Mouse (Mus musculus): ENCODE data around the gene Mex3d. TPM values are rescaled to one million over a fixed set of nuclear protein-coding genes. Genes with fewer than 3 reads are reported as not detected.
A peak's percentile ranks its signal among the peaks of the same experiment; 100 is the strongest.
"Not testable (repeated sequence)": the region's sequence is repeated elsewhere in the genome, so short reads cannot be mapped to it uniquely, and the experiment has no call there.

Mex3d gene
- polyA plus RNA-seq, 1 experiment from 2014 or later, result 9.2 TPM

- Histone ChIP-seq H3K9ac (ENCODE audit: low read depth, low read length) (no peak overlapping the region), H3K27ac (ENCODE audit: low read depth, low read length) (no peak overlapping the region), H3K4me1 (ENCODE audit: control insufficient read depth, insufficient read depth, low read depth, low read length) (peaks cover 20% of the 10 kb centered on the region), H3K36me3 (ENCODE audit: control insufficient read depth, insufficient read depth, low read length) (no peaks in the 10 kb centered on the region), H3K9me3 (ENCODE audit: control insufficient read depth, low read length) (no peaks in the 10 kb centered on the region), H3K4me3 (ENCODE audit: low read length) (no peak overlapping the region), H3K27me3 (replicated peaks; ENCODE audit: control insufficient read depth, insufficient read depth, low read length) (peaks cover 66% of the 10 kb centered on the region), H3K4me2 (ENCODE audit: low read length) (no peak overlapping the region; the same call in 1 of the 2 replicates)
- WGBS, result 4% methylated on average over 9 of the region's 9 CpGs
- no peak for ATAC-seq
Measured at GRCm38 (mm10) chr10:80355431-80355830, 32.0 kb downstream of the Mex3d start.

- H3K9me3 ChIP-seq (ENCODE audit: control insufficient read depth, low read length), result no peaks in the 10 kb centered on the region
- H3K9ac ChIP-seq (ENCODE audit: low read depth, low read length), result no peak overlapping the region
- peaks cover 65% of the 10 kb centered on the region for H3K27me3 ChIP-seq (replicated peaks; ENCODE audit: control insufficient read depth, insufficient read depth, low read length)
- H3K4me2 ChIP-seq (ENCODE audit: low read length), result no peak overlapping the region
- H3K27ac ChIP-seq (ENCODE audit: low read depth, low read length), result no peak overlapping the region
- H3K4me1 ChIP-seq (ENCODE audit: control insufficient read depth, insufficient read depth, low read depth, low read length), result peaks cover 15% of the 10 kb centered on the region
- no peak overlapping the region for H3K4me3 ChIP-seq (ENCODE audit: low read length)
- H3K36me3 ChIP-seq (ENCODE audit: control insufficient read depth, insufficient read depth, low read length), result no peaks in the 10 kb centered on the region
- 60% methylated on average over 8 of the region's 8 CpGs for WGBS
- no peak for ATAC-seq
Measured at GRCm38 (mm10) chr10:80352727-80353126, 34.7 kb downstream of the Mex3d start.

- H3K9me3 ChIP-seq (ENCODE audit: control insufficient read depth, low read length), result no peaks in the 10 kb centered on the region
- H3K27me3 ChIP-seq (replicated peaks; ENCODE audit: control insufficient read depth, insufficient read depth, low read length), result peaks cover 64% of the 10 kb centered on the region
- no peak overlapping the region for H3K9ac ChIP-seq (ENCODE audit: low read depth, low read length)
- H3K36me3 ChIP-seq (ENCODE audit: control insufficient read depth, insufficient read depth, low read length), result no peaks in the 10 kb centered on the region
- H3K4me3 ChIP-seq (ENCODE audit: low read length), result no peak overlapping the region
- no peak overlapping the region for H3K4me2 ChIP-seq (ENCODE audit: low read length)
- H3K4me1 ChIP-seq (ENCODE audit: control insufficient read depth, insufficient read depth, low read depth, low read length), result peaks cover 13% of the 10 kb centered on the region
- no peak for ATAC-seq
- no peak overlapping the region for H3K27ac ChIP-seq (ENCODE audit: low read depth, low read length)
- 15% methylated on average over 11 of the region's 11 CpGs for WGBS
Measured at GRCm38 (mm10) chr10:80351896-80352295, 35.6 kb downstream of the Mex3d start.

GRCm38 (mm10) chr10:80350292-80350691, 37.2 kb downstream of the Mex3d start:
- ATAC-seq, result 0 out of 2 replicates have a peak, but pooled peaks have one; percentile 65
- Histone ChIP-seq H3K4me1 (ENCODE audit: control insufficient read depth, insufficient read depth, low read depth, low read length) (no peaks in the 10 kb centered on the region; the same call in 1 of the 2 replicates), H3K9ac (ENCODE audit: low read depth, low read length) (no peak overlapping the region), H3K27me3 (replicated peaks; ENCODE audit: control insufficient read depth, insufficient read depth, low read length) (peaks cover 60% of the 10 kb centered on the region), H3K9me3 (ENCODE audit: control insufficient read depth, low read length) (no peaks in the 10 kb centered on the region), H3K4me2 (ENCODE audit: low read length) (no peak overlapping the region), H3K36me3 (ENCODE audit: control insufficient read depth, insufficient read depth, low read length) (no peaks in the 10 kb centered on the region), H3K27ac (ENCODE audit: low read depth, low read length) (no peak overlapping the region), H3K4me3 (ENCODE audit: low read length) (no peak overlapping the region)
- WGBS, result 2% methylated on average over 7 of the region's 7 CpGs

GRCm38 (mm10) chr10:80348981-80349380, 38.5 kb downstream of the Mex3d start:
- no peaks in the 10 kb centered on the region for H3K9me3 ChIP-seq (ENCODE audit: control insufficient read depth, low read length)
- no peak overlapping the region for H3K4me3 ChIP-seq (ENCODE audit: low read length)
- H3K4me1 ChIP-seq (ENCODE audit: control insufficient read depth, insufficient read depth, low read depth, low read length), result no peaks in the 10 kb centered on the region; the same call in 1 of the 2 replicates
- ATAC-seq, result no peak
- no peak overlapping the region for H3K27ac ChIP-seq (ENCODE audit: low read depth, low read length)
- WGBS, result 14% methylated on average over 26 of the region's 26 CpGs
- no peak overlapping the region for H3K4me2 ChIP-seq (ENCODE audit: low read length)
- H3K27me3 ChIP-seq (replicated peaks; ENCODE audit: control insufficient read depth, insufficient read depth, low read length), result peaks cover 65% of the 10 kb centered on the region
- H3K36me3 ChIP-seq (ENCODE audit: control insufficient read depth, insufficient read depth, low read length), result no peaks in the 10 kb centered on the region
- no peak overlapping the region for H3K9ac ChIP-seq (ENCODE audit: low read depth, low read length)

- Histone ChIP-seq H3K9me3 (ENCODE audit: control insufficient read depth, low read length) (no peaks in the 10 kb centered on the region), H3K36me3 (ENCODE audit: control insufficient read depth, insufficient read depth, low read length) (no peaks in the 10 kb centered on the region), H3K27ac (ENCODE audit: low read depth, low read length) (no peak within 1 kb of the TSS), H3K4me3 (ENCODE audit: low read length) (peak within 1 kb of the TSS; percentile 19), H3K4me2 (ENCODE audit: low read length) (peak within 1 kb of the TSS; percentile 34), H3K27me3 (replicated peaks; ENCODE audit: control insufficient read depth, insufficient read depth, low read length) (peaks cover 70% of the 10 kb centered on the region), H3K4me1 (ENCODE audit: control insufficient read depth, insufficient read depth, low read depth, low read length) (peaks cover 4% of the 10 kb centered on the region), H3K9ac (ENCODE audit: low read depth, low read length) (no peak within 1 kb of the TSS)
- WGBS, result 0% methylated on average over 39 of the region's 42 CpGs
- no peak for ATAC-seq
Measured at GRCm38 (mm10) chr10:80348244-80348781, 39.1 kb downstream of the Mex3d start, which contains the start of gene Adamtsl5. Adamtsl5 (minus strand) TSS chr10:80348412.

- Histone ChIP-seq H3K27ac (ENCODE audit: low read depth, low read length) (no peak overlapping the region), H3K4me2 (ENCODE audit: low read length) (peak overlapping the region; percentile 34; the same call in 1 of the 2 replicates), H3K9me3 (ENCODE audit: control insufficient read depth, low read length) (no peaks in the 10 kb centered on the region), H3K36me3 (ENCODE audit: control insufficient read depth, insufficient read depth, low read length) (no peaks in the 10 kb centered on the region), H3K4me3 (ENCODE audit: low read length) (no peak overlapping the region), H3K4me1 (ENCODE audit: control insufficient read depth, insufficient read depth, low read depth, low read length) (peaks cover 12% of the 10 kb centered on the region), H3K9ac (ENCODE audit: low read depth, low read length) (no peak overlapping the region), H3K27me3 (replicated peaks; ENCODE audit: control insufficient read depth, insufficient read depth, low read length) (peaks cover 72% of the 10 kb centered on the region)
- WGBS, result 12% methylated on average over 17 of the region's 17 CpGs
- ATAC-seq, result no peak
Measured at GRCm38 (mm10) chr10:80347514-80347967, 39.9 kb downstream of the Mex3d start.

- H3K4me3 ChIP-seq (ENCODE audit: low read length); H3K36me3 ChIP-seq (ENCODE audit: control insufficient read depth, insufficient read depth, low read length); H3K9me3 ChIP-seq (ENCODE audit: control insufficient read depth, low read length); H3K27ac ChIP-seq (ENCODE audit: low read depth, low read length); H3K9ac ChIP-seq (ENCODE audit: low read depth, low read length); ATAC-seq; H3K4me2 ChIP-seq (ENCODE audit: low read length): not testable (repeated sequence)
- WGBS, result 81% methylated on average over 5 of the region's 6 CpGs
- Histone ChIP-seq H3K4me1 (ENCODE audit: control insufficient read depth, insufficient read depth, low read depth, low read length) (peaks cover 20% of the 10 kb centered on the region), H3K27me3 (replicated peaks; ENCODE audit: control insufficient read depth, insufficient read depth, low read length) (peaks cover 81% of the 10 kb centered on the region)
Measured at GRCm38 (mm10) chr10:80345929-80346328, 41.5 kb downstream of the Mex3d start.

GRCm38 (mm10) chr10:80345122-80345521, 42.3 kb downstream of the Mex3d start:
- Histone ChIP-seq H3K36me3 (ENCODE audit: control insufficient read depth, insufficient read depth, low read length) (no peaks in the 10 kb centered on the region), H3K27ac (ENCODE audit: low read depth, low read length) (no peak overlapping the region), H3K4me2 (ENCODE audit: low read length) (no peak overlapping the region), H3K9ac (ENCODE audit: low read depth, low read length) (no peak overlapping the region), H3K4me1 (ENCODE audit: control insufficient read depth, insufficient read depth, low read depth, low read length) (peaks cover 20% of the 10 kb centered on the region), H3K9me3 (ENCODE audit: control insufficient read depth, low read length) (no peaks in the 10 kb centered on the region), H3K27me3 (replicated peaks; ENCODE audit: control insufficient read depth, insufficient read depth, low read length) (peaks cover 86% of the 10 kb centered on the region), H3K4me3 (ENCODE audit: low read length) (no peak overlapping the region)
- WGBS, result 3% methylated on average over 14 of the region's 16 CpGs
- ATAC-seq, result no peak
